Mouse (Mus musculus) hematopoietic multipotent progenitor cell, adult 10-12 weeks (in vitro differentiated cells): ENCODE results near the gene Plau. TPM values are rescaled to one million over a fixed set of nuclear protein-coding genes. Genes with fewer than 3 reads are reported as not detected.

Source experiments
- polyA plus RNA-seq: library from polyadenylated mRNA; stranded (reverse); fragments of >175 nt; gene quantifications from 2 replicates; pipeline ENCODE4 v1.2.3, GENCODE M21; 2012; ENCODE audit warnings: low replicate concordance

Gene Plau
- polyA plus RNA-seq = 0.29 and 0.84 TPM in 2 replicates

DNA sequence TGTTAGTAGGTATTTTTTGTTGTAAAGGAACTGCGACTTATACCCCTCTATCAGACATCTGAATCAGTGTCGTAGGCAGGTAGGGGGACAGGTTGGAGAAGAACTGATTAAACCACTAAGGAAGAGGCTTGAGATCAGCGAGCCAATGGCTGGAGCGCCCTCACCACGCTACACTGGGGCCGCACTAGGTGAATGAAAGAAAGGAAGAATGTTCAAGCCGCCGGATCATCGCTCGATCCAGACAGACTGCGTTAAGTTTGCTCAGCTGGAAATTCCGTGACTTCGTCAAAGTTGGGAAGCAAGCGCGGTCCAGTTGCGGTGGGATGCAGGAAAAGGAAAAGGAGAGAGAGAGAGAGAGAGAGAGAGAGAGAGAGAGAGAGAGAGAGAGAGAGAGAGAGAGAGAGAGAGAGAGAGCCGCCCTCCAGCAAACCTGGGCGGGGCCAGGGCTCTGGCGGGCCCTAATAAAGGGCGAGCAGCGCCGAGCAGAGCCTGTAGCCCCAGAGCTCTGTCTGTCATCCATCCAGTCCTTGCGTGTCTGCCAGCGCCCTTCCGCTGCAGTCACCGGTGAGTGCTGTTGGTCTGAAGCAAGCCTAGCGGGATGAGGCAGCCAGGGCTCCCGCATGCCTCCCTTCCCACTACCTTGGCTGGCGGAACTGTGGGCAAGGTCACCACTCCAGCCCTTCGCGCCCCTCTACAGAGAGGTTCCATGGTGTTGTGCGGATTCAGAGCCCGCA lies at the start of gene Plau:
Gene Plau (plus strand): TSS at position 490 of the 734 bp plus-strand sequence.

DNA sequence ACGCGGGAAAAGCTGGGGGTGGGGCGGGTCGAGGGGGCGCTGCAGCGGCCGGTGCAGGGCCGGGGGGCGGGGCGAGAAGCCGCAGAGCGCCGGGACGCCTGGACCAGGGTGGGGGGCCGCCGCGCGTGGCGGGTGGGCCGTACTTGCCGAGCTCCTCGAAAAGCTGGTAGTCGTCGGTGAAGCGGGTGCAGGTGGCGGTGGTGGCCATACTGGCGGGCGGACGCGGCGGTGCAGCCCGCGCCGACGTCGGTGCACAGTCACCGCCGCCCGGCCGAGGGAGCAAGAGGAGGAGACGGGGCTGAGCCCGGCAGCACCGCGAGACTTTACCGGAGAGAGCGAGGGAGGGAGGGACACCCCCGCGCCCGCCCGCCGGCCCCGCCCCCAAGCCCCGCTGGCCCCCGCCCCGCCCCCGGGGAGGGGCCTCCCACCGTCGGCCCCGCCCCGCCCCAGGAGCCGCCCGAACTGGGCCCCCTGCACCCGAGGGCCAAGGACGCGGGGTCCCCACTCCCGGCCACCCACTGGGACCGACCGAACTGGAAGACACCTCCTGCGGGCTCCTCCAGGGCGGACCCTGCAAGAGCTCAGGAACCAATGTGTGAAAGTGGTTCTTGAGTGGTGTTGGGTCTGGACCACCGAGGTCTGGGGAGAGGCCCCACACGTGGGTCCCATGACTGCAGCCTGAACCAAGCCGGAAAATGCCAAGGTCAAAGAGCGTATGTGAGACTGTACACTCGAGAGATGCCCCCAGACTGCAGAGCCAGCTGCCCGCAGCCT lies 42.5 kb upstream of the Plau start, which contains the start of gene Camk2g:
Gene Camk2g (minus strand): TSS at position 331 of the 774 bp plus-strand sequence.

Other genes with a start within 250 kb of the Plau start
- gene Usp54, start 195.6 kb upstream of the Plau start, polyA plus RNA-seq = 0.41 and 0.89 TPM in 2 replicates
- gene Myoz1, start 180.1 kb upstream of the Plau start, polyA plus RNA-seq = not detected in 2 replicates
- 0.10 and 0.11 TPM in 2 replicates for gene Synpo2l, start 168.3 kb upstream of the Plau start, polyA plus RNA-seq
- 138 and 234 TPM in 2 replicates for gene Sec24c, start 162.4 kb upstream of the Plau start, polyA plus RNA-seq
- gene Fut11, start 141.7 kb upstream of the Plau start, polyA plus RNA-seq = 12.5 and 20.3 TPM in 2 replicates
- gene Chchd1, start 133.7 kb upstream of the Plau start, polyA plus RNA-seq = 3.7 and 7.1 TPM in 2 replicates
- gene Zswim8, start 129.1 kb upstream of the Plau start, polyA plus RNA-seq = 116 and 141 TPM in 2 replicates
- gene Ndst2, start 102.1 kb upstream of the Plau start, polyA plus RNA-seq = 20.2 and 24.6 TPM in 2 replicates
- gene Camk2g, start 42.6 kb upstream of the Plau start, polyA plus RNA-seq = 31.4 and 51.0 TPM in 2 replicates
- 3.9 and 16.1 TPM in 2 replicates for gene Vcl, start 92.7 kb downstream of the Plau start, polyA plus RNA-seq
- gene Ap3m1, start 215.8 kb downstream of the Plau start, polyA plus RNA-seq = 4.8 and 9.4 TPM in 2 replicates
- 2.3 and 3.6 TPM in 2 replicates for gene Adk, start 215.9 kb downstream of the Plau start, polyA plus RNA-seq